Mouse (Mus musculus): ENCODE measurements around the gene Dus2. TPM values are rescaled to one million over a fixed set of nuclear protein-coding genes. Genes with fewer than 3 reads are reported as not detected.

Dus2 gene
- total RNA-seq (2023) = 29.7 to 43.8 TPM (median 34.7 TPM) in 4 replicates

DNA sequence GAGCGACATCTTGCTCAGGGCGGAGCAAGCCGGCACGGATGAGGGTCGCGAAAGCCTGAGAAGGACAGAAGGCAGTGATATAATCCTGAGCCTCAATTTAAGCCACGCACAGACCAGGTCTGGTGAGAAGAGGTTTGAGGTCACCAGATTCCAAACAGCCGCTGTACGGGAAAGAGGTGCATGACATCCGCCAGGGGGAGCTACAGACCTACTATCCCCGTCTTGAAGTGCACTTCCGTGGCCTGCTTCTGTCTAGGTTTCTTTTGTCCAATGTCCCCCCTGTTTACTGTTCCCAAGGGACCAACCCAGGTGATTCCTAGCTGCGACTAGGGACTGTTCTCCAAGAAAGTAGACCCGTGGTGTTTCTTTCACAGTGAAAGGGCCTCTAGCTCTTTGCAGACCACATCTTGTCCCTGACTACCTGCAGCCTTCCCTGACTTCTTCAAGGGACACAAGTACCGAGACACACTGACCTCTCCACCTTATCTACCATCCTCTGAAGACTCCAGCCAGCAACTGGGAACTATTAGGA is at the start of gene Dus2:
Gene Dus2, plus strand, starts transcription at position 482 of the 532 bp plus-strand sequence.

DNA sequence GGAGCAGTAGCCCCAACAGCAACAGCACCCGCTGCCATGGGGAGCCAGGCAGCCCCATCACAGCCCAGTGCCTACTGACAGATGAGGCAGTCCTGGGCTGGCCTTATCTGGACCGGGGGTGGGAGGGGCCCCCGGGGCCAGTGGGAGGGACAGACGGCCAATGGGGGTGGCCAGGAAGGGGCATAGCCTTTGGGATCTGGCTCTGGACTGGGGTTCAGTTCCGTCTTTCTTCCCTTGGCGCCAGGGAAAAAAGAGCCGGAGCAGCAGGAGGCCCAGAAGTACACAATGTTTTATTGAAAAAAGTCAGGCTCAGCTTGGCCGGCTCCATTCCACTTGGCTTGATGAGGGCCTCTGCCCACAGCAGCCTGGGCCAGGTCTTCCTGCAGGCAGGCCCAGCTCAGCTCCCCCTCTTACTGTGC is 47.8 kb upstream of the Dus2 start, which contains the start of gene Lcat:
Gene Lcat, minus strand, starts transcription at position 62 of the 419 bp plus-strand sequence.

DNA sequence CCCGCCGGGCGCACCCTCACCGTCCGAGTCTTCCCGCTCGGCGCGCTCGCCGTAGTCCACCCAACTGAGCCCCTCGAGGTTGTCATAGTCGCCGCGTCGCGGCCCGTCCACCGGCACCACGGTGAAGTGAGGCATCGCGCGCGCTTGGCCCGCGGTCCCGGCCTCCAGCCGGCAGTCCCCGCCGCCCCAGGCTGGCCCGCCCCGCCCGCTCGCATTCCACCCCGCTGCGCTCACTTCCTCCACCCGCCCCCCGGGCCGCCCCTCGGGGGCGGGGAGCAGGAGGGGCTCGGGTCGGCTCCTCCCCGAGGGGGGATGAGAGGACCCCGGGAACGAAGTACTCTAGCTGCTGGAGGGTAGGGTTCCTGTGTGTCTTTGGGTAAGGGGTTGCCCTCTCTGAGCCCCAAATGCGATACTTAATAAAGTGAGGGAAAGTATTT is 25.2 kb upstream of the Dus2 start, which contains the start of gene Slc12a4:
Gene Slc12a4, minus strand, starts transcription at position 193 of the 437 bp plus-strand sequence.

DNA sequence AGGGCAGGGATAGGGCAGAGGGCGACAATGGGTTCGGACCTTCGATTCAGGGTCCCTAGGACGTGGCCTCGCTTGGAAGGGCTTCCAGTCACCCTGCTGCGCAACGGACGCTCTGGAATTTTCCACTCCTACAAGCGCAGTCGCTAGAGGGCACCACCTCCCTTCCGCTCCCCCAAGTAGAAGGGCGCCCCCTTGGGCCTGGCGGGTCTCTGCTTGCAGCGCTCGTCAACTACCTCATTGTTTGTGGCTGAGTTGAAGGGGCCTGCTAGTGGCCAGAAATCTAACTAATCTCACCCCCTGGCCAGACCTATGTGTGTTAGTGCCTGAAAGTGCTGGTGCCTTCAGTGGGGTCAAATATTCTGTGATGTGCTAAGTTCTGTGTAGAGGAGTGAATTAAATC is 11.8 kb upstream of the Dus2 start, which contains the start of gene Dpep3:
Gene Dpep3, minus strand, starts transcription at position 105 of the 400 bp plus-strand sequence.

DNA sequence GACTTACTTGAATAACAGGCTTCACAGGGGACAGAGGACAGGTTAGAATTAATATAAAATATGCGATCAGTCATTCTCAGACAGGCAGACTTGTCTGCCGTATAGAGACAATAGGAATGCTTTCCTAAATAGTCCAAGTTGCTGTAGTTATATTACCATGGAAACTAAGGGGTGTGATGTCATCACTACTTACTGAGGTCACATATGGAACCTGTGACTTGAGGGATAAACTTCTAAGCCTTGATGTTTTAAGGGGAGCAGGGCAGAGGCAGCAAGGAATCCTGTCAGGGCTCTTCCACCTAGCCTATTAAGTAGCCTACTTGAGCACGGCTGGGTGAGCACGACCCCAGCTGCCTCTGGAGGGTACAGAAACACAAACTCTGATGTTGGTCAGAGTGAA is 14.7 kb downstream of the Dus2 start, which contains the start of gene Dpep2nb:
Gene Dpep2nb, minus strand, starts transcription at position 101 of the 400 bp plus-strand sequence.

DNA sequence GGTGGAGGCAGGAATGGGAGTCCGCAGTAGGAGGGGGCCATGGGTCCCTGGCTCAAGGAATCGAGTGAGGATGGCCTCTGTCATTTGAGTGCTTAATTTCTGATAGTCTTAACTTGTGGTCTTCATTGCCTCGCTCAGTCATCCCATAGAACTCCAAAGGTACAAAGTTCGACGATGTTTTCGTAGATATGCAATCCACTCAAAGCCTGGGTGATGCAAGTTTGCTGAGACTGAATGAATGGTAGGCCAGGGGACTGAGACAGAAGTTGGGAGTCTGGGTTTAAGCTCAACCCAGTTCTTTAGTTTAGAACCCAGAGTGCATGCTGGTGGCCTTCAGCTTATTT is 20.5 kb downstream of the Dus2 start, which contains the start of gene Ddx28:
Gene Ddx28, minus strand, starts transcription at position 240 of the 344 bp plus-strand sequence.

DNA sequence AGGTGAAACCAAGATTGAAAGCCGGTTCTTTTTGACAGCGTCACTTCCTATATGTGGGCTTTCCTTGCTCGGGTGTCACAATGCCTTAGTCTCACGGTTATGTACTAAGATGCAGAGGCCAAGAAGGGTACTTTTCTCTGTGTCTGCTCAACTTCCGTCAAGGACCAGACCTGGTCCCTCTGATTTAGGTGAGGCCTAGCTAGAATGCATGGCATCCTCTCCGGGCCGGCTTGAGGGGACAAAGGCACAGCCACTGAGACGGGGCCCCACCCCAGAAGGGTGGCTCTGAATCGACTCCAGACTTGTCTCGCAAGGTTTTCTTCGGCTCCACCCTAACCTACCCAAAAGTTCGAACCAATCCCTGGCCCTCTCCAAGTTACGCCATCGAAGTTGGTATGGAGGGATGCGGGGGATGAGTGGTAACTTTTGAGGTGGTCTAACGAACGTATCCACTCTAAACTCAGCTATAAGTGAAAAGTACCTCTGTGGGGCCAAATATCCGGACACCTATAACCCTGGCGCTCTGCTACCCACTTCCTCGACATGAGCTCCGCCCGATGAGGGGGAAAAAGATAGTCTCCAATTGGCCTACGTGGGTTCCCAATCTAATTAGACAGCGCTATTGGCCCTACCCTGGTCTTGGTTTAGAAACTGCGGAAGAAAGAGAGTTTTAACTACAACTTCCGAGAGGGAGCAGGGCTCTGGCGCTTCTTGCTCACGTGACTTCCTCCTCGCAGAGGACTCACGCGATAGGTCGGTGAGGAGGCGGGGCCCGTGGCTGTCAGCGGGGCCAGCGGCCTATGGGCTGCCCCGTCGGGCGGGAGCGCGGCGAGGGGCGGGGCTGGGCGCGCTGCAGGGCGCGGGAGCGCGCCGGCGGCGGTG is 67.8 kb downstream of the Dus2 start, which contains the start of gene Nfatc3:
Gene Nfatc3, plus strand, starts transcription at position 110 of the 882 bp plus-strand sequence.

Other genes with a start within 250 kb of the Dus2 start
- 0.94 to 2.8 TPM (median 1.7 TPM) in 4 replicates for gene Gfod2, start 232.7 kb upstream of the Dus2 start, total RNA-seq (2023)
- gene Ranbp10, start 164.0 kb upstream of the Dus2 start, total RNA-seq (2023) = 34.7 to 39.4 TPM (median 37.0 TPM) in 4 replicates
- gene Tsnaxip1, start 163.6 kb upstream of the Dus2 start, total RNA-seq (2023) = 0.75 to 0.91 TPM (median 0.83 TPM) in 4 replicates
- 14.4 to 20.3 TPM (median 16.1 TPM) in 4 replicates for gene Cenpt, start 138.1 kb upstream of the Dus2 start, total RNA-seq (2023)
- 12.8 to 17.1 TPM (median 14.2 TPM) in 4 replicates for gene Thap11, start 136.2 kb upstream of the Dus2 start, total RNA-seq (2023)
- 18.1 to 38.7 TPM (median 36.1 TPM) in 4 replicates for gene Nutf2, start 130.8 kb upstream of the Dus2 start, total RNA-seq (2023)
- gene Edc4, start 110.5 kb upstream of the Dus2 start, total RNA-seq (2023) = 80.5 to 84.4 TPM (median 81.9 TPM) in 4 replicates
- 1.1 to 3.8 TPM (median 1.4 TPM) in 4 replicates for gene Nrn1l, start 97.8 kb upstream of the Dus2 start, total RNA-seq (2023)
- 23.0 to 24.7 TPM (median 23.5 TPM) in 4 replicates for gene Pskh1, start 90.9 kb upstream of the Dus2 start, total RNA-seq (2023)
- 1.5 to 3.5 TPM (median 1.8 TPM) in 4 replicates for gene Ctrl, start 57.5 kb upstream of the Dus2 start, total RNA-seq (2023)
- 122 to 142 TPM (median 126 TPM) in 4 replicates for gene Psmb10, start 52.9 kb upstream of the Dus2 start, total RNA-seq (2023)
- 0.97 TPM in 1 of 4 replicates, not detected in the others for gene Lcat, start 48.0 kb upstream of the Dus2 start, total RNA-seq (2023)
- 13.1 to 17.6 TPM (median 13.2 TPM) in 4 replicates for gene Slc12a4, start 25.2 kb upstream of the Dus2 start, total RNA-seq (2023)
- not detected in 4 replicates for gene Dpep3, start 11.9 kb upstream of the Dus2 start, total RNA-seq (2023)
- gene Dpep2nb, start 14.6 kb downstream of the Dus2 start, total RNA-seq (2023) = not detected in 4 replicates
- 5.9 to 8.6 TPM (median 6.8 TPM) in 4 replicates for gene Ddx28, start 20.5 kb downstream of the Dus2 start, total RNA-seq (2023)
- gene Nfatc3, start 67.5 kb downstream of the Dus2 start, total RNA-seq (2023) = 179 to 192 TPM (median 188 TPM) in 4 replicates
- gene Esrp2, start 145.6 kb downstream of the Dus2 start, total RNA-seq (2023) = 1.0 TPM in 1 of 4 replicates, not detected in the others
- gene Pla2g15, start 159.1 kb downstream of the Dus2 start, total RNA-seq (2023) = 8.1 to 9.7 TPM (median 8.5 TPM) in 4 replicates
- 23.5 to 40.3 TPM (median 33.7 TPM) in 4 replicates for gene Slc7a6, start 177.5 kb downstream of the Dus2 start, total RNA-seq (2023)
- gene Slc7a6os, start 219.6 kb downstream of the Dus2 start, total RNA-seq (2023) = 64.4 to 73.2 TPM (median 66.7 TPM) in 4 replicates
- gene Prmt7, start 219.6 kb downstream of the Dus2 start, total RNA-seq (2023) = 35.2 to 37.2 TPM (median 35.9 TPM) in 4 replicates